Mouse (Mus musculus): ENCODE measurements around the gene Smarca2.

GRCm38 (mm10) chr19:26643936-26644335 lies 39.1 kb downstream of the Smarca2 start:
- TF ChIP-seq CTCF (IDR thresholded peaks at IDR 0.05; ENCODE audit: extremely low read depth, insufficient read depth, insufficient read length, insufficient replicate concordance) (no peak), POLR2A (IDR thresholded peaks at IDR 0.05; ENCODE audit: low read depth, low read length) (no peak)

Data from spleen, adult 2 months (tissue).